Mouse (Mus musculus): ENCODE results near the gene Rps8.

DNA sequence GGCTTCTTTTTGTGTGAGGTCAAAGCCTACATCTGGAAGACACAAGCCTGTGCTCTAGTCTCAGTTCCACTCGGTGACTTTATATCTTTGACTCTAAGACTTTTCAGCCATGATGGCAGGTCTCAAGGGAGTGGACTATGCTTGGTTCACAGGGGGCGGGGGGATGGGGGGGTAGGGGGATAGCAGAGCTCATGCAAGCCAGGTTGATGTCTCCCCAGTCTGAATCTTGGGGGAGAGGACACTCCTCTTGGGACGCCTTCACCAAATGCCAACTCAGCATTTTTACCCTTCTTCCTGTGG, 31.9 kb downstream of the Rps8 start:
- TF ChIP-seq POLR2A (IDR thresholded peaks at IDR 0.05; ENCODE audit: low read depth, low read length), result no peak
- no peak for TF ChIP-seq CTCF (conservative IDR thresholded peaks at IDR 0.05; ENCODE audit: insufficient read depth, insufficient read length, low read depth, low read length)

Data from kidney, adult 2 months (tissue).